Mouse (Mus musculus) testis, adult 2 months (tissue): ENCODE measurements around the gene Gm10722.
"Not testable (repeated sequence)": the region's sequence is repeated elsewhere in the genome, so short reads cannot be mapped to it uniquely, and the experiment has no call there.

Experiments
- CTCF ChIP-seq: fragments of 200-500 bp; IDR thresholded peaks from 2 replicates; pipeline ENCODE4 v1.5.1; 2012; ENCODE audit warnings: low read depth, mild to moderate bottlenecking, inconsistent platforms, low read length, moderate library complexity; ENCODE audit not compliant: control insufficient read depth, insufficient read depth, insufficient replicate concordance
- POLR2A ChIP-seq: fragments of 200-500 bp; IDR thresholded peaks from 2 replicates; pipeline ENCODE4 v1.6.1; 2012; ENCODE audit warnings: low read depth, mild to moderate bottlenecking, inconsistent platforms, low read length, moderate library complexity; ENCODE audit not compliant: control insufficient read depth

- not testable (repeated sequence) for TF ChIP-seq CTCF, POLR2A
These were observed 26.5 kb downstream of the Gm10722 start for GRCm38 (mm10) chr9:3027200-3027599.
